Mouse (Mus musculus) small intestine, adult 2 months (tissue): Measurements from ENCODE around the gene Antxr2. TPM values are rescaled to one million over a fixed set of nuclear protein-coding genes. Genes with fewer than 3 reads are reported as not detected.

ENCODE experiments used
- H3K27ac ChIP-seq: fragments of 200-500 bp; 2 replicates; pipeline ENCODE4 v1.5.1; 2012; ENCODE audit warnings: low read depth, low read length, control low read depth, inconsistent platforms; ENCODE audit not compliant: insufficient read depth
- H3K27me3 ChIP-seq: fragments of 200-500 bp; 2 replicates; pipeline ENCODE4 v1.6.1; 2012; ENCODE audit warnings: mild to moderate bottlenecking, moderate library complexity, low read length, inconsistent platforms; ENCODE audit not compliant: control insufficient read depth, insufficient read depth
- H3K36me3 ChIP-seq: fragments of 200-500 bp; 2 replicates; pipeline ENCODE4 v1.6.1; 2012; ENCODE audit warnings: mild to moderate bottlenecking, low read length, control low read depth, inconsistent platforms; ENCODE audit not compliant: control insufficient read depth, insufficient read depth
- H3K4me1 ChIP-seq: fragments of 200-500 bp; 2 replicates; pipeline ENCODE4 v1.6.1; 2012; ENCODE audit warnings: low read length, inconsistent platforms, mixed read lengths; ENCODE audit not compliant: control insufficient read depth, insufficient read depth, insufficient read length
- H3K4me3 ChIP-seq: fragments of 200-500 bp; 2 replicates; pipeline ENCODE4 v1.5.1; 2012; ENCODE audit warnings: low read depth, mild to moderate bottlenecking, control low read depth, inconsistent platforms, low read length, moderate library complexity
- CTCF ChIP-seq: fragments of 200-500 bp; IDR thresholded peaks from 2 replicates; pipeline ENCODE4 v1.5.1; 2012; ENCODE audit warnings: low read depth, mild to moderate bottlenecking, control low read depth, inconsistent platforms, low read length, moderate library complexity, mixed read lengths; ENCODE audit not compliant: insufficient replicate concordance, insufficient read length; ENCODE audit errors: extremely low read depth
- POLR2A ChIP-seq: fragments of 200-500 bp; IDR thresholded peaks from 2 replicates; pipeline ENCODE4 v1.6.1; 2012; ENCODE audit warnings: low read depth, mild to moderate bottlenecking, control low read depth, inconsistent platforms, low read length, moderate library complexity
- WGBS: fragments of 180-500 bp; shearing (Covaris S2); methylation state at CpG from one replicate; pipeline ENCODE4 v1.1.7; 2018; 5-methylcytosine and 5-hydroxymethylcytosine counted together
- polyA plus RNA-seq: library from polyadenylated mRNA; depleted of rRNA; stranded (reverse); fragments of >200 nt; gene quantifications from 2 replicates; pipeline ENCODE4 v1.2.3, GENCODE M21; 2012

Gene Antxr2
- polyA plus RNA-seq, 1 experiment, result 4.7 TPM

GRCm38 (mm10) chr5:97847204-97847895 lies 183.5 kb downstream of the Antxr2 start:
- Histone ChIP-seq H3K4me3 (no peak overlapping the region), H3K4me1 (no peaks in the 10 kb centered on the region), H3K27me3 (no peaks in the 10 kb centered on the region), H3K27ac (no peak overlapping the region), H3K36me3 (no peaks in the 10 kb centered on the region)
- TF ChIP-seq POLR2A, result no peak
- no peak for TF ChIP-seq CTCF
- WGBS, result 80% methylated on average over 10 of the region's 10 CpGs

DNA sequence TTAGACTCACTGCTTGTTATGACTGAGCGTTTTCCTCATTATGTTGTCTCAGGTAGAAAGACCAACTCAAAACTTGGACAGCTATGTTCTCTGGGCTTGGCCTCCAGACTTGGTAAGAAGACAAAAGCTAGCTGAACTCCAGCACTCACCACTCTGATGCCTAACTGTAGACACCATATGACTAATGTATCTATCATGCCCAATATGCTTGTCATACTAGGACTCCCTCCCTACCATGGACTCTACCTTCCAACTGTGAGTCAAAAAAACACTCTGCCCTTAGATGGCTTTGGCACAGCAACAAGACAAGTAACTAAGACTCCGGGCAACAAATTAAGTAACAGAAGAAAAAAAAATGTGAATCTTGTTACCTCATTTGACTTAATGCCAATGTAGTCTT lies 184.3 kb downstream of the Antxr2 start:
- no peaks in the 10 kb centered on the region for H3K4me1 ChIP-seq
- H3K27me3 ChIP-seq, result no peaks in the 10 kb centered on the region
- no peaks in the 10 kb centered on the region for H3K36me3 ChIP-seq
- WGBS, result 86% methylated on average over 2 of the region's 2 CpGs
- no peak overlapping the region for H3K4me3 ChIP-seq
- no peak overlapping the region for H3K27ac ChIP-seq
- TF ChIP-seq POLR2A (no peak), CTCF (no peak)

DNA sequence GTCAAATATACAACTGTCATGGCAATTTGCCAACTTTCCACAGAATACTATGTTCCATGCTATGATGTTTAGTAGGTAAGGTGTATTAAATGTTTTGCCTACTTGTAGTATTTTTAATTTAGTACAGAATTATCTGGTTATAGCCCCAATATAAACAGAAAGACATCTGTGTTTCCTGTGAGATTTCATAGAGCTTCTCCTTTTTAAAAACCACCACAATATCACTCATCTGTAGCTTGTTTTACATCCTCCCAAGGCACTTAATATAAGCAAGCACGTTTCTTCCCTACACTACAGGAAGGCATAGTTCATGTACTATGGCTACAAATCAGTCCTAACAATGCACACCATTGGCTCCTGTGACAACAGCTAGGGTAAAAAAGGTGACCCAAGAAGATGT lies 188.8 kb downstream of the Antxr2 start:
- Histone ChIP-seq H3K27ac (no peak overlapping the region), H3K27me3 (no peaks in the 10 kb centered on the region), H3K36me3 (no peaks in the 10 kb centered on the region), H3K4me1 (no peaks in the 10 kb centered on the region), H3K4me3 (no peak overlapping the region)
- 59% methylated on average over 1 of the region's 1 CpGs for WGBS
- no peak for TF ChIP-seq POLR2A
- TF ChIP-seq CTCF, result no peak

DNA sequence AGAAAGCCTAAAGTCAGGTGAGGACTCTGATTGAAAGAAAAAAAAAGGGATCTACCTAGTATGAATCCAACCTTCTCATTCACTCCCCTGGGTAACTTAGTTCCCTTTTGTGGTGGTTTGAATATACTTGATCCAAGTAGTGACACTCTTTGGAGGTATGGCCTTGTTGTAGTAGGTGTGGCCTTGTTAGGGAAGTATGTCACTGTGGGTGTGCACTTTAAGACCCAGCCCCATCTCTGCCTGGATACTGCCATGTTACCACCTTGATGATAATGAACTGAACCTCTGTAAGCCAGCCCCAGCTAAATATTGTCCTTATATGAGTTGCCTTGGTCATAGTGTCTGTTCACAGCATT lies 190.9 kb downstream of the Antxr2 start:
- Histone ChIP-seq H3K27ac (no peak overlapping the region), H3K4me1 (no peaks in the 10 kb centered on the region), H3K4me3 (no peak overlapping the region), H3K36me3 (no peaks in the 10 kb centered on the region), H3K27me3 (no peaks in the 10 kb centered on the region)
- TF ChIP-seq POLR2A (no peak), CTCF (no peak)

GRCm38 (mm10) chr5:97839271-97839923 lies 191.4 kb downstream of the Antxr2 start:
- H3K27me3 ChIP-seq, result no peaks in the 10 kb centered on the region

GRCm38 (mm10) chr5:97837333-97837732 lies 193.5 kb downstream of the Antxr2 start:
- no peak overlapping the region for H3K27ac ChIP-seq
- TF ChIP-seq CTCF, result no peak
- no peak for TF ChIP-seq POLR2A
- WGBS, result 84% methylated on average over 2 of the region's 2 CpGs
- no peaks in the 10 kb centered on the region for H3K36me3 ChIP-seq
- H3K4me3 ChIP-seq, result no peak overlapping the region
- no peaks in the 10 kb centered on the region for H3K27me3 ChIP-seq
- H3K4me1 ChIP-seq, result no peaks in the 10 kb centered on the region

More at GRCm38 (mm10) chr5:97839271-97839923, 191.4 kb downstream of the Antxr2 start:
- Histone ChIP-seq H3K4me3 (no peak overlapping the region), H3K27ac (no peak overlapping the region), H3K4me1 (no peaks in the 10 kb centered on the region), H3K36me3 (no peaks in the 10 kb centered on the region)
- TF ChIP-seq CTCF, result no peak
- no peak for TF ChIP-seq POLR2A
- 82% methylated on average over 3 of the region's 3 CpGs for WGBS

- Histone ChIP-seq H3K27ac (no peak overlapping the region), H3K27me3 (no peaks in the 10 kb centered on the region), H3K36me3 (no peaks in the 10 kb centered on the region), H3K4me1 (no peaks in the 10 kb centered on the region), H3K4me3 (no peak overlapping the region)
- 79% methylated on average over 2 of the region's 2 CpGs for WGBS
- no peak for TF ChIP-seq POLR2A
- TF ChIP-seq CTCF, result no peak
Measured at GRCm38 (mm10) chr5:97835418-97835817, 195.4 kb downstream of the Antxr2 start.
